In genomic region chr12:69085522-69086179, GRCm38 (mm10) we compare ENCODE assay signal across 9 mouse cellular contexts.
DNase-seq lines count a peak whose midpoint lies in the region; ATAC-seq lines count a peak whose summit lies in the region.
"Had no signal": no experiment of that assay in that cellular context is flagged by ENCODE, and none has a peak within 500 bp of the region (broad histone marks: within the 10 kb centered on the region; RNA-seq: fewer than 3 reads in every experiment).

No protein-coding gene starts in this region.

- H3K27me3 ChIP-seq in heart, embryonic 15.5 days: no peaks in the 10 kb centered on the region
- no peaks in the 10 kb centered on the region for H3K27me3 ChIP-seq in forebrain, embryonic 16.5 days (replicated peaks; ENCODE audit: control insufficient read depth, insufficient read depth, low read length)
- H3K27me3 ChIP-seq in midbrain, embryonic 11.5 days (ENCODE audit: control insufficient read depth, insufficient read depth, low read length): no peaks in the 10 kb centered on the region

- H3K27ac ChIP-seq in heart, embryonic 15.5 days: no peak overlapping the region
- H3K27ac ChIP-seq in forebrain, embryonic 16.5 days (ENCODE audit: low read length): no peak overlapping the region
- no peak overlapping the region for H3K27ac ChIP-seq in midbrain, embryonic 11.5 days (ENCODE audit: low read depth, low read length)

- H3K9me3 ChIP-seq in heart, embryonic 15.5 days (replicated peaks): no peaks in the 10 kb centered on the region
- no peaks in the 10 kb centered on the region for H3K9me3 ChIP-seq in forebrain, embryonic 16.5 days (ENCODE audit: control insufficient read depth, low read length)
- no peaks in the 10 kb centered on the region for H3K9me3 ChIP-seq in midbrain, embryonic 11.5 days (ENCODE audit: control insufficient read depth, low read length)

- no peak for ATAC-seq in heart, embryonic 15.5 days (replicated peaks; ENCODE audit: insufficient number of reproducible peaks, insufficient read depth, low FRiP score, low read depth)
- ATAC-seq in forebrain, embryonic 16.5 days: no peak
- ATAC-seq in midbrain, embryonic 11.5 days (ENCODE audit: low FRiP score): no peak

- H3K4me2 ChIP-seq in heart, embryonic 15.5 days: peak overlapping the region; percentile 48
- peak overlapping the region; percentile 29; the same call in 1 of the 2 replicates for H3K4me2 ChIP-seq in forebrain, embryonic 16.5 days (ENCODE audit: low read length)
- peak overlapping the region; percentile 22; the same call in 1 of the 2 replicates for H3K4me2 ChIP-seq in midbrain, embryonic 11.5 days

- H3K4me3 ChIP-seq in heart, embryonic 15.5 days: 0 out of 2 replicates have a peak overlapping the region, but pooled peaks have one; percentile 4
- H3K4me3 ChIP-seq in forebrain, embryonic 16.5 days (replicated peaks; ENCODE audit: low read length): no peak overlapping the region
- no peak overlapping the region for H3K4me3 ChIP-seq in midbrain, embryonic 11.5 days (ENCODE audit: low read depth, low read length)

- H3K9ac ChIP-seq in heart, embryonic 15.5 days: no peak overlapping the region
- no peak overlapping the region; the same call in 1 of the 2 replicates for H3K9ac ChIP-seq in forebrain, embryonic 16.5 days (replicated peaks; ENCODE audit: low read depth, low read length)
- H3K9ac ChIP-seq in midbrain, embryonic 11.5 days (ENCODE audit: low read length): no peak overlapping the region

- no peak for DNase-seq in heart, adult 8-10 months (ENCODE audit: low spot score)
- DNase-seq in embryo, embryonic 10 days (ENCODE audit: low spot score): peak; percentile 48
- DNase-seq in midbrain, embryonic 11.5 days (ENCODE audit: low spot score, missing footprints): peak; percentile 86
- no peak for DNase-seq in B cell, adult 2 months
- DNase-seq in thymus, postnatal 14 days: no peak
- no peak for DNase-seq in cerebellum, postnatal 4 days (ENCODE audit: low spot score in 2 of 2)
- DNase-seq: adrenal gland, postnatal 14 days had no signal

- 26% methylated on average over 19 of the region's 19 CpGs for WGBS in heart, embryonic 15.5 days
- whole genome bisulfite sequencing in forebrain, embryonic 16.5 days: 36% methylated on average over 19 of the region's 19 CpGs
- 37% methylated on average over 19 of the region's 19 CpGs for WGBS in midbrain, embryonic 11.5 days

- H3K4me1 ChIP-seq in heart, embryonic 15.5 days (replicated peaks): 0 out of 2 replicates have a peak, but pooled peaks cover 4% of the 10 kb centered on the region
- H3K4me1 ChIP-seq in forebrain, embryonic 16.5 days (replicated peaks; ENCODE audit: control insufficient read depth, insufficient read depth, low read length): peaks cover 3% of the 10 kb centered on the region; the same call in 1 of the 2 replicates
- H3K4me1 ChIP-seq in midbrain, embryonic 11.5 days (ENCODE audit: control insufficient read depth, insufficient read depth, low read length): 0 out of 2 replicates have a peak, but pooled peaks cover 3% of the 10 kb centered on the region

- no peaks in the 10 kb centered on the region for H3K36me3 ChIP-seq in heart, embryonic 15.5 days
- no peaks in the 10 kb centered on the region for H3K36me3 ChIP-seq in forebrain, embryonic 16.5 days (ENCODE audit: control insufficient read depth, insufficient read depth)
- no peaks in the 10 kb centered on the region for H3K36me3 ChIP-seq in midbrain, embryonic 11.5 days (ENCODE audit: control insufficient read depth, insufficient read depth, low read length)

Comparison
In these comparisons a context has a peak if more than half of its experiments do, and no peak if none do; other contexts are left out.
1. DNase-seq: peak in embryo, embryonic 10 days (single experiment) and midbrain, embryonic 11.5 days (single experiment); none in heart, adult 8-10 months (single experiment), B cell, adult 2 months (0 of 2), thymus, postnatal 14 days (single experiment) and cerebellum, postnatal 4 days (0 of 2).
2. Peak in every context shown above with its lines, with median percentiles within 50 percentile points of each other: H3K4me2 ChIP-seq.